Mouse (Mus musculus): ENCODE measurements around the gene Trp53bp2.

DNA sequence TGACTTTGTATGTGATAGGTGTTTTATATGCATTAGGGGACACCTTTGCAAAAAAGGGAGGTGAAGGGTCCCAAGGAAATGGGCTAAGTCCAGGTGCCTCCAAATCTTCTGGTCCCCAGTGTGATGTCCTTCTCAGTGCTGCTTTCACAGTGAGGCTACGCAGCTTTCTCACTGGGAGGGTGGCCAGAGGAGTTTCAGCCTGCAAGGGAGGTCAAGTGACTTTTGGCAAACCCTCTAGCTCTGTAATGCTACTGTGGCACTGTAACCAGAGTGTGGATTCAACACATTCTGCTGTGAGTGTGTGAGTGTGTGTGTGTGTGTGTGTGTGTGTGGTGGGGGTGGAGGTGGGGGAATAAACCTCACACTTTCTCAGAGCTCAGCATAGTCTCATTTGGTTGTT is 18.5 kb downstream of the Trp53bp2 start:
- TF ChIP-seq CTCF (IDR thresholded peaks at IDR 0.05; ENCODE audit: low read depth, low read length): no peak
- no peak for TF ChIP-seq POLR2A (IDR thresholded peaks at IDR 0.05; ENCODE audit: insufficient read depth, low read length)
